Mouse (Mus musculus) bone marrow, adult 2 months (tissue): ENCODE results near the gene 1500011B03Rik.

Experiments
- CTCF ChIP-seq: fragments of 200-500 bp; IDR thresholded peaks from 2 replicates; pipeline ENCODE4 v1.5.1; 2011; ENCODE audit warnings: low read length, control low read depth; ENCODE audit not compliant: control insufficient read depth, insufficient read depth
- POLR2A ChIP-seq: fragments of 200-500 bp; IDR thresholded peaks from 2 replicates; pipeline ENCODE4 v1.6.1; 2011; ENCODE audit warnings: low read depth, mild to moderate bottlenecking, control low read depth, low read length, borderline replicate concordance; ENCODE audit not compliant: control insufficient read depth

GRCm38 (mm10) chr5:114771796-114772195 lies 51.5 kb downstream of the 1500011B03Rik start:
- TF ChIP-seq CTCF (no peak), POLR2A (no peak)
